In genomic region chr17:44542706-44543105, GRCm38 (mm10) we compare ENCODE assay signal across 25 mouse cellular contexts.
DNase-seq lines count a peak whose midpoint lies in the region; ATAC-seq and TF ChIP-seq lines count a peak whose summit lies in the region.
"Had no signal": no experiment of that assay in that cellular context is flagged by ENCODE, and none has a peak within 500 bp of the region (broad histone marks: within the 10 kb centered on the region; RNA-seq: fewer than 3 reads in every experiment).

No protein-coding gene starts in this region.

- TF ChIP-seq CTCF in intestine, postnatal 0 days (IDR thresholded peaks at IDR 0.05; ENCODE audit: low read depth) = no peak
- TF ChIP-seq CTCF in stomach, postnatal 0 days (IDR thresholded peaks at IDR 0.05; ENCODE audit: low read depth) = no peak

- intact Hi-C loops in left cerebral cortex, postnatal 10 days (cut with DNase I) = no loop called here

- 65% methylated on average over 3 of the region's 3 CpGs for WGBS in intestine, embryonic 15.5 days
- 45% methylated on average over 3 of the region's 3 CpGs for WGBS in intestine, postnatal 0 days
- WGBS in stomach, embryonic 15.5 days = 64% methylated on average over 3 of the region's 3 CpGs
- 52% methylated on average over 3 of the region's 3 CpGs for WGBS in stomach, postnatal 0 days

- DNase-seq in stomach, postnatal 0 days (ENCODE audit: low spot score) = no peak
- DNase-seq in left cerebral cortex, postnatal 10 days (ENCODE audit: extremely low spot score in 1 of 2, low spot score in 2 of 2) = no peak
- DNase-seq in ovary, postnatal 10 days (ENCODE audit: low spot score) = no peak
- DNase-seq in thymus, postnatal 0 days (ENCODE audit: low spot score) = no peak
- DNase-seq: adrenal gland, adult 8-10 months; adrenal gland, postnatal 14 days; adrenal gland, postnatal 36 days; cerebellum, adult 11-12 months; cerebellum, adult 2 months; cerebellum, adult 9-10 months; cerebellum, postnatal 10 days; cerebellum, postnatal 25 days had no signal

- H3K4me1 ChIP-seq in intestine, embryonic 15.5 days (replicated peaks) = no peaks in the 10 kb centered on the region
- no peaks in the 10 kb centered on the region for H3K4me1 ChIP-seq in intestine, postnatal 0 days (replicated peaks; ENCODE audit: control insufficient read depth, insufficient read depth, low read length)
- H3K4me1 ChIP-seq in stomach, embryonic 15.5 days = no peaks in the 10 kb centered on the region
- H3K4me1 ChIP-seq in stomach, postnatal 0 days (replicated peaks; ENCODE audit: control insufficient read depth, insufficient read depth) = no peaks in the 10 kb centered on the region
- H3K4me1 ChIP-seq: forebrain, embryonic 12.5 days had no signal

- no peak overlapping the region for H3K9ac ChIP-seq in intestine, embryonic 15.5 days
- no peak overlapping the region for H3K9ac ChIP-seq in intestine, postnatal 0 days (ENCODE audit: low read depth, low read length)
- no peak overlapping the region for H3K9ac ChIP-seq in stomach, embryonic 15.5 days
- H3K9ac ChIP-seq in stomach, postnatal 0 days (ENCODE audit: low read length) = no peak overlapping the region
- H3K9ac ChIP-seq: embryonic facial prominence, embryonic 13.5 days; embryonic facial prominence, embryonic 15.5 days; forebrain, embryonic 12.5 days had no signal

- no peak overlapping the region for H3K27ac ChIP-seq in intestine, embryonic 15.5 days
- no peak overlapping the region for H3K27ac ChIP-seq in intestine, postnatal 0 days (ENCODE audit: low read depth, low read length)
- H3K27ac ChIP-seq in stomach, embryonic 15.5 days = no peak overlapping the region
- no peak overlapping the region for H3K27ac ChIP-seq in stomach, postnatal 0 days (replicated peaks)
- H3K27ac ChIP-seq: embryonic facial prominence, embryonic 13.5 days; embryonic facial prominence, embryonic 15.5 days; forebrain, embryonic 10.5 days; forebrain, embryonic 12.5 days had no signal

- H3K36me3 ChIP-seq in intestine, embryonic 15.5 days = no peaks in the 10 kb centered on the region
- no peaks in the 10 kb centered on the region for H3K36me3 ChIP-seq in intestine, postnatal 0 days (ENCODE audit: control insufficient read depth, insufficient read depth)
- H3K36me3 ChIP-seq in stomach, embryonic 15.5 days = no peaks in the 10 kb centered on the region
- H3K36me3 ChIP-seq in stomach, postnatal 0 days (ENCODE audit: control insufficient read depth, insufficient read depth, low read length) = no peaks in the 10 kb centered on the region
- H3K36me3 ChIP-seq: embryonic facial prominence, embryonic 13.5 days; embryonic facial prominence, embryonic 15.5 days; forebrain, embryonic 10.5 days; forebrain, embryonic 12.5 days had no signal

- ATAC-seq in intestine, embryonic 15.5 days = peak; percentile 41
- ATAC-seq in intestine, postnatal 0 days = no peak
- ATAC-seq in megakaryocyte-erythroid progenitor cell, adult 5-6 weeks (replicated peaks; ENCODE audit: low FRiP score, low TSS enrichment, poor library complexity, severe bottlenecking) = peak; percentile 9; the same call in 1 of the 2 replicates
- peak; percentile 70 for ATAC-seq in stomach, embryonic 15.5 days (ENCODE audit: insufficient read depth, low FRiP score, low read depth)
- ATAC-seq in stomach, postnatal 0 days (ENCODE audit: low FRiP score, low TSS enrichment) = peak; percentile 57; the same call in 1 of the 2 replicates
- ATAC-seq: activated CD4-positive, CD25-positive, alpha-beta regulatory T cell, adult 4 months; forebrain, embryonic 14.5 days; forebrain, embryonic 16.5 days; Patski had no signal

- TF ChIP-seq EP300 in stomach, postnatal 0 days (optimal IDR thresholded peaks at IDR 0.05) = no peak

- no peaks in the 10 kb centered on the region for H3K9me3 ChIP-seq in intestine, embryonic 15.5 days
- H3K9me3 ChIP-seq in intestine, postnatal 0 days (ENCODE audit: control insufficient read depth) = no peaks in the 10 kb centered on the region
- H3K9me3 ChIP-seq in stomach, embryonic 15.5 days = no peaks in the 10 kb centered on the region
- no peaks in the 10 kb centered on the region for H3K9me3 ChIP-seq in stomach, postnatal 0 days (ENCODE audit: control insufficient read depth, low read length)
- H3K9me3 ChIP-seq: embryonic facial prominence, embryonic 13.5 days; embryonic facial prominence, embryonic 15.5 days; forebrain, embryonic 10.5 days; forebrain, embryonic 12.5 days had no signal

- H3K4me2 ChIP-seq in intestine, embryonic 15.5 days (replicated peaks) = no peak overlapping the region
- H3K4me2 ChIP-seq in intestine, postnatal 0 days (replicated peaks; ENCODE audit: low read depth) = no peak overlapping the region
- H3K4me2 ChIP-seq in stomach, embryonic 15.5 days = no peak overlapping the region
- H3K4me2 ChIP-seq in stomach, postnatal 0 days (replicated peaks; ENCODE audit: low read depth) = no peak overlapping the region
- H3K4me2 ChIP-seq: embryonic facial prominence, embryonic 13.5 days; embryonic facial prominence, embryonic 15.5 days; forebrain, embryonic 12.5 days had no signal

- no peak overlapping the region for H3K4me3 ChIP-seq in intestine, embryonic 15.5 days (replicated peaks)
- H3K4me3 ChIP-seq in intestine, postnatal 0 days (ENCODE audit: low read depth, low read length) = no peak overlapping the region
- no peak overlapping the region for H3K4me3 ChIP-seq in stomach, embryonic 15.5 days (replicated peaks)
- no peak overlapping the region for H3K4me3 ChIP-seq in stomach, postnatal 0 days (ENCODE audit: low read depth, low read length)
- H3K4me3 ChIP-seq: embryonic facial prominence, embryonic 13.5 days; embryonic facial prominence, embryonic 15.5 days; erythroblast, embryonic 14.5 days; forebrain, embryonic 10.5 days; forebrain, embryonic 12.5 days had no signal

- peaks cover 27% of the 10 kb centered on the region for H3K27me3 ChIP-seq in intestine, embryonic 15.5 days (replicated peaks)
- 0 out of 2 replicates have a peak, but pooled peaks cover 4% of the 10 kb centered on the region for H3K27me3 ChIP-seq in intestine, postnatal 0 days (replicated peaks; ENCODE audit: control insufficient read depth, insufficient read depth, low read length)
- no peaks in the 10 kb centered on the region; the same call in none of the 2 replicates for H3K27me3 ChIP-seq in stomach, embryonic 15.5 days (replicated peaks)
- H3K27me3 ChIP-seq in stomach, postnatal 0 days (ENCODE audit: control insufficient read depth, insufficient read depth, low read length) = no peaks in the 10 kb centered on the region
- H3K27me3 ChIP-seq: embryonic facial prominence, embryonic 13.5 days; embryonic facial prominence, embryonic 15.5 days; forebrain, embryonic 12.5 days; Patski had no signal
